Mouse (Mus musculus) liver, postnatal 0 days (tissue): ENCODE data around the gene Ciao2a. TPM values are rescaled to one million over a fixed set of nuclear protein-coding genes. Genes with fewer than 3 reads are reported as not detected.

Experiments used
- ATAC-seq: fragments of 200-750 bp; cut with Nextera tagmentation; 2 replicates; pipeline ENCODE4 v1.8.0; 2017; ENCODE audit warnings: mild to moderate bottlenecking, moderate library complexity
- DNase-seq: peaks from one replicate; pipeline ENCODE4 v3.0.0-alpha.2; 2016
- H3K27ac ChIP-seq: fragments of 300-500 bp; sonication (generic); 2 replicates; pipeline ENCODE4 v1.5.1; 2014; ENCODE audit warnings: antibody characterized with exemption, moderate library complexity, mild to moderate bottlenecking, low read depth
- H3K27me3 ChIP-seq: fragments of 300-500 bp; sonication (generic); 2 replicates; pipeline ENCODE4 v1.6.1; 2014; ENCODE audit warnings: low read length, control low read depth, mixed read lengths; ENCODE audit not compliant: insufficient read depth
- H3K36me3 ChIP-seq: fragments of 300-500 bp; sonication (generic); replicated peaks from 2 replicates; pipeline ENCODE4 v1.6.1; 2014; ENCODE audit warnings: mild to moderate bottlenecking, control low read depth, low read length, moderate library complexity, mixed read lengths; ENCODE audit not compliant: insufficient read depth
- H3K4me1 ChIP-seq: fragments of 300-500 bp; sonication (generic); 2 replicates; pipeline ENCODE4 v1.6.1; 2014; ENCODE audit warnings: antibody characterized with exemption, mild to moderate bottlenecking, control low read depth; ENCODE audit not compliant: insufficient read depth
- H3K4me2 ChIP-seq: fragments of 300-500 bp; sonication (generic); 2 replicates; pipeline ENCODE4 v1.6.1; 2014; ENCODE audit warnings: low read depth, mild to moderate bottlenecking, low read length, moderate library complexity, mixed read lengths
- H3K4me3 ChIP-seq: fragments of 300-500 bp; sonication (generic); 2 replicates; pipeline ENCODE4 v1.5.1; 2014; ENCODE audit warnings: low read depth, low read length
- H3K9ac ChIP-seq: fragments of 300-500 bp; sonication (generic); replicated peaks from 2 replicates; pipeline ENCODE4 v1.6.1; 2014; ENCODE audit warnings: mild to moderate bottlenecking, moderate library complexity
- H3K9me3 ChIP-seq: fragments of 300-500 bp; sonication (generic); 2 replicates; pipeline ENCODE4 v1.6.1; 2016; ENCODE audit warnings: mild to moderate bottlenecking, control low read depth, low read length, mixed read lengths
- CTCF ChIP-seq: sonication (generic); IDR thresholded peaks from 2 replicates; pipeline ENCODE4 v1.5.1; 2016; ENCODE audit warnings: antibody characterized with exemption, low read depth
- EP300 ChIP-seq: IDR thresholded peaks from 2 replicates; pipeline ENCODE4 v1.6.1; 2016; ENCODE audit warnings: antibody characterized with exemption, low read depth, mild to moderate bottlenecking
- WGBS: fragments of 180-500 bp; shearing (Covaris S2); extraction: QIAGEN DNeasy Blood & Tissue Kit; methylation state at CpG from one replicate; pipeline ENCODE4 v1.1.7; 2014; ENCODE audit not compliant: insufficient replicate concordance; 5-methylcytosine and 5-hydroxymethylcytosine counted together
- polyA plus RNA-seq: library from polyadenylated mRNA; unstranded; fragments of >200 nt; fragmentation: Nextera tagmentation; extraction: Ambion mirVana; gene quantifications from 2 replicates; pipeline ENCODE4 v1.2.1, GENCODE M21; 2015

Ciao2a gene
- polyA plus RNA-seq, 1 experiment from 2014 or later = 133 TPM

- H3K27me3 ChIP-seq = no peaks in the 10 kb centered on the region
- WGBS = 76% methylated on average over 9 of the region's 9 CpGs
- no peak overlapping the region for H3K4me2 ChIP-seq
- 0 out of 2 replicates have a peak overlapping the region, but pooled peaks have one; percentile 8 for H3K9ac ChIP-seq
- peaks cover 7% of the 10 kb centered on the region; the same call in 1 of the 2 replicates for H3K36me3 ChIP-seq
- no peak overlapping the region for H3K27ac ChIP-seq
- no peak overlapping the region for H3K4me3 ChIP-seq
- ATAC-seq (no peak), DNase-seq (no peak)
- TF ChIP-seq CTCF (peak; percentile 49), EP300 (no peak; the same call in 1 of the 2 replicates)
- H3K9me3 ChIP-seq = no peaks in the 10 kb centered on the region
- H3K4me1 ChIP-seq = peaks cover 22% of the 10 kb centered on the region
Measured at GRCm38 (mm10) chr9:66162995-66163394, 36.6 kb downstream of the Ciao2a start.

DNA sequence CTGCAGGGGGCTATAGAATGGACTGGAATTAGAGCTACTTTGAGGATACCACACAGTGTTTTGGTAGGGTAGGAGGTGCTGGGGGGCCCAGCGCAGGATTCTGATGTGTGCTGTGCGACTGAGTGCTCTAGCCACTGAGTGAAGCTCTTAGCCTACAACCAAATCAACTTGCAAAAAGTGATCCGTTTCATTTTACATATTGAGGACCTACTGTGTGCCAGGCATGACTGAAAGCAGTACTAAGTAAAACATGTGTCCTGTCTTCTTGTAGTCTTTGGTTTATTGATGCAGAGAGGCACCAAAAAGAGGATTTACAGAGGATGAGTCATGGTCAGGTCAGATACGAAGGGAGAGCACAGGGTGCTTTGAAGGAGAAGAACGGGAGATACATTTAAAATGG is 40.8 kb downstream of the Ciao2a start:
- Histone ChIP-seq H3K36me3 (peaks cover 11% of the 10 kb centered on the region; the same call in 1 of the 2 replicates), H3K27ac (no peak overlapping the region), H3K4me3 (no peak overlapping the region), H3K9me3 (no peaks in the 10 kb centered on the region), H3K4me1 (peaks cover 14% of the 10 kb centered on the region; the same call in 1 of the 2 replicates), H3K4me2 (no peak overlapping the region), H3K9ac (no peak overlapping the region), H3K27me3 (no peaks in the 10 kb centered on the region)
- TF ChIP-seq CTCF (no peak), EP300 (no peak)
- ATAC-seq = no peak
- WGBS = 82% methylated on average over 5 of the region's 5 CpGs
- no peak for DNase-seq

DNA sequence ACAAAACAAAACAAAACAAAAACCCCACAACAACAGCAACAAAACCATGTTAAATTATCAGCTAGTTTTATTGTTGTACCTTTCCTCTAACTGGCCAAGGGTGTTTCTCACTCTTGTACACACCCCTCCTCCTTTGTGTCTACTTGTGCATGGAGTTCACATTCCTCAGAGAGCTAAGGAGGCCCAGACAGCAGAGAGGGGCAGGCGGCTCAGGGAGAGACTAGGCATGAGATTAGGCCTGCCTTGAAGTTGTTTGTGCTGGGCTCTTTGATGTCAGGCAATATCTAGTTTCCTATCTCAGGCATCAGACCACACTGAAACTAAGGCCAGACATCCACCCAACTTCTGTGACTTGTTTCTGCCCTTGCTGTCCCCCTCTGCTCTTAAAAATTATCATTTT is 41.8 kb downstream of the Ciao2a start:
- no peak overlapping the region for H3K27ac ChIP-seq
- 48% methylated on average over 1 of the region's 1 CpGs for WGBS
- no peak overlapping the region for H3K4me2 ChIP-seq
- peaks cover 11% of the 10 kb centered on the region for H3K36me3 ChIP-seq
- DNase-seq = no peak
- no peaks in the 10 kb centered on the region for H3K27me3 ChIP-seq
- H3K9ac ChIP-seq = no peak overlapping the region; the same call in 1 of the 2 replicates
- no peak for ATAC-seq
- no peak for TF ChIP-seq EP300
- no peaks in the 10 kb centered on the region for H3K9me3 ChIP-seq
- peaks cover 13% of the 10 kb centered on the region for H3K4me1 ChIP-seq
- no peak overlapping the region for H3K4me3 ChIP-seq

DNA sequence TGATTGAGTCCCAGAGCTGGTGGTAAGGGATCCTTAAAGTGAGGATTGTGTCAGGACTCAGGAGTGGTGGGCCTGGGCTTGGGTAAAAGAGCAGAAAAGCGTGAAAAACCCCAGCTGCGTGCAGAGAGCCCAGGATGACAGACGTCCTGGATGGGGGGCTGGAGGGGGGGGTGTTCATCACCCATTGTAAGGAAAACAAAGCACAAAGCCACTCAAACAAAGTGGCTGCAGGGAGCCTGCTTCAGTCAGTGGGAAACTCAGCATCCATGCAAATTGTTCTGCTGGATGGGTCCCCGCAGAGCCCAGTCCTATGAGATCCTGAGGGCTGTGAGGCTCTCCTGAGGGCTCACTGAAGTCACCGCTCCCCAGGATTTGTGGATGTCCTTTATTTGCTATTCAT is 44.1 kb downstream of the Ciao2a start:
- peaks cover 21% of the 10 kb centered on the region for H3K4me1 ChIP-seq
- 88% methylated on average over 5 of the region's 5 CpGs for WGBS
- H3K36me3 ChIP-seq = peaks cover 19% of the 10 kb centered on the region
- no peaks in the 10 kb centered on the region for H3K27me3 ChIP-seq
- no peak overlapping the region for H3K9ac ChIP-seq
- H3K9me3 ChIP-seq = no peaks in the 10 kb centered on the region
- H3K27ac ChIP-seq = no peak overlapping the region
- no peak overlapping the region for H3K4me3 ChIP-seq
- H3K4me2 ChIP-seq = no peak overlapping the region
- TF ChIP-seq EP300 (no peak), CTCF (no peak)
- DNase-seq (no peak), ATAC-seq (no peak)

DNA sequence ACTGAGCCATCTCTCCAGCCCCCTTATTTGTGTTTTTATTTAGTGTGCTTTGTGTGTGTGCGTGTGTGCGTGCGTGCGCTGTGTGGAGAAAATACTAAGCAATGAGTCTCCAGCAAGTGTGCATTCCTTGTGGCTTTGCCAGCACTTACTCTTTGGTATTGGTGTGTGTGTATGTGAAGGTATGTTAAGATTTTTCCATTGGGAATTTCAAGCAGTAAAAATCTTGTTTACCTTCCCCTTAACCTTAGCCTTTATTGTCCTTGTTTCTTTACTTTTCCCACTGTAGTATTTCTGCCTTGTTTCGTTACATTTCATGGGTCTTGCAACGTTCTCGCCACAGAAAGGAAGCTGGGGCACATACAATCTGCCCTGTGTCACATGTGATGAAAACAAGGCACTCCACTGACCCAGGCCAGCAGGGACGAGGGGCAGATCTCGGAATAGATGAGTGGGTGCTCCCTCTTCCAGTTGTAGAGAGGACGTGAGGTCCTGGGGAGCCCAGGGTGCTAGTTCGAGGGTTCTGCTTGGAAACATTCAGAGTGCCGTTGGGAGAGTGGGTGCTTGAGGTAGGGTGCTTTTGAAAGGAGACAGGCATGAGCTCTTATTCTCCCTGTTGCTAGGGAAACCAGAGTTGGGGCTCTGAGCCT is 45.0 kb downstream of the Ciao2a start:
- Histone ChIP-seq H3K4me2 (no peak overlapping the region), H3K27me3 (no peaks in the 10 kb centered on the region), H3K36me3 (peaks cover 15% of the 10 kb centered on the region), H3K27ac (no peak overlapping the region), H3K4me1 (peaks cover 21% of the 10 kb centered on the region), H3K9me3 (no peaks in the 10 kb centered on the region), H3K9ac (no peak overlapping the region), H3K4me3 (no peak overlapping the region)
- ATAC-seq (no peak), DNase-seq (no peak)
- WGBS = 72% methylated on average over 12 of the region's 12 CpGs
- TF ChIP-seq EP300 = no peak
- no peak for TF ChIP-seq CTCF

GRCm38 (mm10) chr9:66173316-66173855 is 47.0 kb downstream of the Ciao2a start:
- no peaks in the 10 kb centered on the region for H3K9me3 ChIP-seq
- WGBS = 93% methylated on average over 5 of the region's 5 CpGs
- DNase-seq (no peak), ATAC-seq (no peak)
- no peak overlapping the region for H3K27ac ChIP-seq
- H3K27me3 ChIP-seq = no peaks in the 10 kb centered on the region
- peaks cover 10% of the 10 kb centered on the region for H3K36me3 ChIP-seq
- no peak overlapping the region for H3K9ac ChIP-seq
- TF ChIP-seq CTCF (no peak), EP300 (no peak)
- H3K4me1 ChIP-seq = peaks cover 37% of the 10 kb centered on the region
- no peak overlapping the region for H3K4me3 ChIP-seq
- no peak overlapping the region for H3K4me2 ChIP-seq
